Mouse (Mus musculus) ovary, adult 18-20 months (tissue): ENCODE measurements around the gene Defb45.

Experiments
- DNase-seq: peaks from one replicate; pipeline ENCODE4 v3.0.0; 2022; ENCODE audit warnings: low spot score, mixed read lengths

The Defb45 gene

GRCm38 (mm10) chr2:152599299-152599698 is at the start of gene Defb45:
Gene Defb45, minus strand, starts transcription at chr2:152599399.
- no peak for DNase-seq

GRCm38 (mm10) chr2:152639406-152640113 is 40.4 kb upstream of the Defb45 start:
- peak; percentile 56 for DNase-seq

- no peak for DNase-seq
Measured at GRCm38 (mm10) chr2:152638865-152639264, 39.7 kb upstream of the Defb45 start.

GRCm38 (mm10) chr2:152637381-152637780 is 38.2 kb upstream of the Defb45 start:
- no peak for DNase-seq

GRCm38 (mm10) chr2:152637006-152637322 is 37.8 kb upstream of the Defb45 start:
- no peak for DNase-seq

GRCm38 (mm10) chr2:152636246-152637005 is 37.2 kb upstream of the Defb45 start:
- peak; percentile 69 for DNase-seq

GRCm38 (mm10) chr2:152634311-152634710 is 35.1 kb upstream of the Defb45 start:
- no peak for DNase-seq

GRCm38 (mm10) chr2:152633334-152633733 is 34.1 kb upstream of the Defb45 start:
- DNase-seq: no peak

- DNase-seq: no peak
Measured at GRCm38 (mm10) chr2:152629904-152630303, 30.7 kb upstream of the Defb45 start.

- DNase-seq: no peak
Measured at GRCm38 (mm10) chr2:152629239-152629638, 30.0 kb upstream of the Defb45 start.

- no peak for DNase-seq
Measured at GRCm38 (mm10) chr2:152628066-152628465, 28.9 kb upstream of the Defb45 start.

GRCm38 (mm10) chr2:152626774-152627591 is 27.8 kb upstream of the Defb45 start, which contains the start of gene Rem1:
Gene Rem1, plus strand, starts transcription at chr2:152626951.
- no peak for DNase-seq

GRCm38 (mm10) chr2:152625256-152625655 is 26.1 kb upstream of the Defb45 start:
- DNase-seq: no peak

- no peak for DNase-seq
Measured at GRCm38 (mm10) chr2:152624566-152624965, 25.4 kb upstream of the Defb45 start.

GRCm38 (mm10) chr2:152622953-152623352 is 23.8 kb upstream of the Defb45 start, which contains the start of gene Defb25:
Gene Defb25, minus strand, starts transcription at chr2:152623053.
- DNase-seq: no peak

GRCm38 (mm10) chr2:152622151-152622550 is 23.0 kb upstream of the Defb45 start:
- no peak for DNase-seq

- DNase-seq: no peak
Measured at GRCm38 (mm10) chr2:152620367-152621134, 21.4 kb upstream of the Defb45 start.

GRCm38 (mm10) chr2:152617374-152617773 is 18.2 kb upstream of the Defb45 start:
- no peak for DNase-seq

GRCm38 (mm10) chr2:152616470-152616869 is 17.3 kb upstream of the Defb45 start:
- no peak for DNase-seq

- peak; percentile 39 for DNase-seq
Measured at GRCm38 (mm10) chr2:152615563-152615962, 16.4 kb upstream of the Defb45 start.

- no peak for DNase-seq
Measured at GRCm38 (mm10) chr2:152612193-152612592, 13.0 kb upstream of the Defb45 start.

- DNase-seq: no peak
Measured at GRCm38 (mm10) chr2:152608719-152609118, 9.5 kb upstream of the Defb45 start.
